ENCODE assay signal across 12 mouse cellular contexts in genomic region chr5:116461354-116462042, GRCm38 (mm10). TPM values are rescaled to one million over a fixed set of nuclear protein-coding genes. Genes with fewer than 3 reads are reported as not detected.
DNase-seq lines count a peak whose midpoint lies in the region; ATAC-seq and TF ChIP-seq lines count a peak whose summit lies in the region.
"Had no signal": no experiment of that assay in that cellular context is flagged by ENCODE, and none has a peak within 500 bp of the region (broad histone marks: within the 10 kb centered on the region; RNA-seq: fewer than 3 reads in every experiment).

No protein-coding gene starts in this region.

- no peaks in the 10 kb centered on the region for H3K27me3 ChIP-seq in intestine, postnatal 0 days (replicated peaks; ENCODE audit: control insufficient read depth, insufficient read depth, low read length)
- no peaks in the 10 kb centered on the region for H3K27me3 ChIP-seq in intestine, embryonic 16.5 days (replicated peaks; ENCODE audit: control insufficient read depth, insufficient read depth, low read length)
- H3K27me3 ChIP-seq in forebrain, embryonic 15.5 days: no peaks in the 10 kb centered on the region
- no peaks in the 10 kb centered on the region for H3K27me3 ChIP-seq in midbrain, embryonic 15.5 days (replicated peaks)
- H3K27me3 ChIP-seq: CH12.LX had no signal

- no peaks in the 10 kb centered on the region for H3K36me3 ChIP-seq in intestine, postnatal 0 days (ENCODE audit: control insufficient read depth, insufficient read depth)
- H3K36me3 ChIP-seq in intestine, embryonic 16.5 days (ENCODE audit: control insufficient read depth, insufficient read depth, low read length): no peaks in the 10 kb centered on the region
- H3K36me3 ChIP-seq in forebrain, embryonic 15.5 days: peaks cover 39% of the 10 kb centered on the region
- H3K36me3 ChIP-seq in midbrain, embryonic 15.5 days (replicated peaks): peaks cover 24% of the 10 kb centered on the region

- H3K9me3 ChIP-seq in intestine, postnatal 0 days (ENCODE audit: control insufficient read depth): peaks cover 4% of the 10 kb centered on the region; the same call in 1 of the 2 replicates
- H3K9me3 ChIP-seq in intestine, embryonic 16.5 days (ENCODE audit: control insufficient read depth, low read length): peaks cover 4% of the 10 kb centered on the region; the same call in 1 of the 2 replicates
- peaks cover 6% of the 10 kb centered on the region; the same call in 1 of the 2 replicates for H3K9me3 ChIP-seq in forebrain, embryonic 15.5 days
- H3K9me3 ChIP-seq in midbrain, embryonic 15.5 days: peaks cover 18% of the 10 kb centered on the region

- TF ChIP-seq CTCF in intestine, postnatal 0 days (IDR thresholded peaks at IDR 0.05; ENCODE audit: low read depth): peak; percentile 54

- peak; percentile 43 for DNase-seq in R1 (ENCODE audit: low read depth, low spot score)
- DNase-seq in c-Kit-positive CD71-positive TER-119-positive erythroid progenitor cells, embryonic 14.5 days (ENCODE audit: low spot score): no peak
- no peak for DNase-seq in gastrocnemius, postnatal 4 days (ENCODE audit: low spot score in 2 of 2)
- DNase-seq in layer of hippocampus, adult 9-10 months (ENCODE audit: low spot score): no peak
- DNase-seq: adrenal gland, postnatal 14 days; heart, adult 11 months; kidney, adult 8-10 months had no signal

- 66% methylated on average over 11 of the region's 11 CpGs for WGBS in intestine, postnatal 0 days
- 63% methylated on average over 11 of the region's 11 CpGs for WGBS in intestine, embryonic 16.5 days
- 16% methylated on average over 11 of the region's 11 CpGs for WGBS in forebrain, embryonic 15.5 days
- WGBS in midbrain, embryonic 15.5 days: 35% methylated on average over 11 of the region's 11 CpGs

- no peak overlapping the region for H3K27ac ChIP-seq in intestine, postnatal 0 days (ENCODE audit: low read depth, low read length)
- no peak overlapping the region for H3K27ac ChIP-seq in intestine, embryonic 16.5 days (ENCODE audit: low read length)
- H3K27ac ChIP-seq in forebrain, embryonic 15.5 days (replicated peaks): peak overlapping the region; percentile 42; the same call in 1 of the 2 replicates
- 0 out of 2 replicates have a peak overlapping the region, but pooled peaks have one; percentile 9 for H3K27ac ChIP-seq in midbrain, embryonic 15.5 days

- no peak for ATAC-seq in intestine, postnatal 0 days
- no peak for ATAC-seq in intestine, embryonic 16.5 days
- no peak for ATAC-seq in forebrain, embryonic 15.5 days (replicated peaks)
- no peak for ATAC-seq in midbrain, embryonic 15.5 days (replicated peaks)

- H3K4me3 ChIP-seq in intestine, postnatal 0 days (ENCODE audit: low read depth, low read length): no peak overlapping the region
- H3K4me3 ChIP-seq in intestine, embryonic 16.5 days (ENCODE audit: low read length): no peak overlapping the region
- no peak overlapping the region for H3K4me3 ChIP-seq in forebrain, embryonic 15.5 days
- H3K4me3 ChIP-seq in midbrain, embryonic 15.5 days: no peak overlapping the region

- no peak overlapping the region for H3K9ac ChIP-seq in intestine, postnatal 0 days (ENCODE audit: low read depth, low read length)
- H3K9ac ChIP-seq in intestine, embryonic 16.5 days (ENCODE audit: low read depth, low read length): no peak overlapping the region
- no peak overlapping the region for H3K9ac ChIP-seq in forebrain, embryonic 15.5 days (replicated peaks)
- H3K9ac ChIP-seq in midbrain, embryonic 15.5 days: no peak overlapping the region

- no peaks in the 10 kb centered on the region for H3K4me1 ChIP-seq in intestine, postnatal 0 days (replicated peaks; ENCODE audit: control insufficient read depth, insufficient read depth, low read length)
- no peaks in the 10 kb centered on the region for H3K4me1 ChIP-seq in intestine, embryonic 16.5 days (ENCODE audit: control insufficient read depth, insufficient read depth, low read length)
- peaks cover 18% of the 10 kb centered on the region for H3K4me1 ChIP-seq in forebrain, embryonic 15.5 days
- peaks cover 15% of the 10 kb centered on the region; the same call in 1 of the 2 replicates for H3K4me1 ChIP-seq in midbrain, embryonic 15.5 days

- H3K4me2 ChIP-seq in intestine, postnatal 0 days (replicated peaks; ENCODE audit: low read depth): no peak overlapping the region
- no peak overlapping the region for H3K4me2 ChIP-seq in intestine, embryonic 16.5 days (ENCODE audit: low read depth, low read length)
- H3K4me2 ChIP-seq in forebrain, embryonic 15.5 days (replicated peaks): no peak overlapping the region
- no peak overlapping the region for H3K4me2 ChIP-seq in midbrain, embryonic 15.5 days

RNA-seq across cellular contexts. Expression of gene Hspb8, which starts 38.8 kb away (rescaled TPM):
- polyA plus RNA-seq in intestine, postnatal 0 days (2015; fragmentation: Nextera tagmentation; extraction: Ambion mirVana): 9.0 and 10.5 TPM in 2 replicates
- 11.3 and 11.8 TPM in 2 replicates for polyA plus RNA-seq in intestine, embryonic 16.5 days (2015; fragmentation: Nextera tagmentation; extraction: Ambion mirVana)
- 5.6 and 5.7 TPM in 2 replicates for polyA plus RNA-seq in forebrain, embryonic 15.5 days (2015; fragmentation: Nextera tagmentation; extraction: Ambion mirVana)
- 3.9 and 5.2 TPM in 2 replicates for polyA plus RNA-seq in midbrain, embryonic 15.5 days (2015; fragmentation: Nextera tagmentation; extraction: Ambion mirVana)
- 100 to 1,000 TPM; 188 to 208 TPM for total RNA-seq in gastrocnemius, postnatal 4 days (2021)
- total RNA-seq: CH12.LX had no signal

Comparison
In these comparisons a context has a peak if more than half of its experiments do, and no peak if none do; other contexts are left out.
1. H3K27ac ChIP-seq: peak in forebrain, embryonic 15.5 days (single experiment) and midbrain, embryonic 15.5 days (single experiment); none in intestine, postnatal 0 days (single experiment) and intestine, embryonic 16.5 days (single experiment).